Mouse (Mus musculus): ENCODE measurements around the gene Hmgxb4.
"Not testable (repeated sequence)": the region's sequence is repeated elsewhere in the genome, so short reads cannot be mapped to it uniquely, and the experiment has no call there.

The Hmgxb4 gene

DNA sequence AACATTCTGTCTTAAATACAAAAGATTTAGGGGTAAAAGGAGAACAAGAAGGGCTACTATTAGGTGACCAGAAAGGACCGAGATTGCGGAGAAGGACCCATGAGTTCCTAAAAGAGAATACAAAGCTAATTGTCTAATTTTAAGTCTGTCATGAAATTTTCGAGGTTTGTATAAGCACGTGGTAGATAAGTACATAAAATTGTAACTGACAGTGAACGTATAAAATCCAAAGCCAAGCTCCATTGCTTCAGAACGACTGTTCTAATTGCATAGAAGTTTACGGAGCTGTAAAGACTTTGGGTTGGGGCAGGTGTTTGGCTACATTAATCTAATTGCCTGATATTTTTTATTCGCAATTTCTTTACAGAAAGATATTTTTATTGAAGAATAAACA, at the start of gene Hmgxb4:
Gene Hmgxb4 (plus strand): TSS at position 276 of the 394 bp plus-strand sequence.
- DNase-seq (ENCODE audit: low read depth, low spot score), result no peak

DNA sequence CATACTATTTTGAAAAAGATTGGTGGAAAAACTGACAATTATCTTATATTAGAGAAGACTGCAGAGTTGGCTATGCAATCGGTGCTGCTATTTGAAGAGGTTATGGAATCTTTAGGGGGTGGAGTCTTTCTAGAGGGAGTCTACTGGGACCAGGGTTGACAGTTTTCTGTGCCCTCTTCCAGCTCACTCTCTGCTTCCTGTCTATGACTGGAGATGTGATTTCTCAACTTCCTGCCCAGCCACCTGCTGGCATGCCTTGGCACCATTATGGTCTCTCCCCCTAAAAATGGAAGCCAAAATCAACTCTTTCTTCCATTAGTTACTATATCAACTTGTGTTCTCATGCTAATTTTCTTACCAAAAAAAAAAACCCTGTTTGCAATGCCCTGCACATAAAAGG, 43.7 kb upstream of the Hmgxb4 start:
- DNase-seq (ENCODE audit: low read depth, low spot score), result no peak

GRCm38 (mm10) chr8:74963983-74964382, 29.2 kb upstream of the Hmgxb4 start:
- DNase-seq (ENCODE audit: low read depth, low spot score), result no peak

DNA sequence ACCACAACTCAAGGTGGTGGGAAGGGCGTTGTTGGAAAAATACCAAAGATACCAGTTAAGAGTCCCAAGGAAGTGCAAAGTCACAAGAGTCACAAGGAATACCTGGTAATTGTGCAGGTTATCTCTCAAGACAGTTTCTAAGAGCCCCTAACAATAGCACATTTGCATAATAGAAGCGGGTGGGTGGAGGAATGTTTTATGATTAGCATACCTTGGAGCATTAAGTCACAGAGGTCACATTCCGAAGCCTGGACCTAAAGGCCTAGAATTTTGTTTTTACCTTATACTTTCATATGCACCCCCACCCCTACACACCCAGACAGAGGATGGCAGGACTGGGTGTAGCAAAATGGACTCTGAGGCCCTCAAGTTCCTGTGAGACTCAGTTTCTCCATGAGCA, 22.9 kb upstream of the Hmgxb4 start:
- not testable (repeated sequence) for DNase-seq (ENCODE audit: low read depth, low spot score)

DNA sequence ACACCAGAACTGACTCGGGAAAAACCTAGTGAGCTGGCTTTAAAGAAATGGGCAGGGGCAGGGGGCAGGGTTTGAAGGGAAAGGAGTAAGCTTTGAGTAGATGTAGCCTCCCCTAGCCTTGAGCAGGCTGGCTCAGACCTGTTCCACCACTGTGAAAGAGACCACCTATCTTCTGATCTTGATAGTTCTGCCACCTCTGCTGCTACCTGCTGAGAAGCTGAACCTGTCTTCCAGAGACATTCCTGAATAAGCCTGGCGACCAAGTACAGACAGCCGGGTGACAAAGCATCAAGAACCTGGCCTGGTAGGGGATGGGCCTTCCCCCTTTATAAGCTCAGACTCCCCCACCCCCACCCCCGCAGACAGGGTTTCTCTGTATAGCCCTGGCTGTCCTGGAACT, 21.5 kb upstream of the Hmgxb4 start:
- DNase-seq (ENCODE audit: low read depth, low spot score), result no peak

DNA sequence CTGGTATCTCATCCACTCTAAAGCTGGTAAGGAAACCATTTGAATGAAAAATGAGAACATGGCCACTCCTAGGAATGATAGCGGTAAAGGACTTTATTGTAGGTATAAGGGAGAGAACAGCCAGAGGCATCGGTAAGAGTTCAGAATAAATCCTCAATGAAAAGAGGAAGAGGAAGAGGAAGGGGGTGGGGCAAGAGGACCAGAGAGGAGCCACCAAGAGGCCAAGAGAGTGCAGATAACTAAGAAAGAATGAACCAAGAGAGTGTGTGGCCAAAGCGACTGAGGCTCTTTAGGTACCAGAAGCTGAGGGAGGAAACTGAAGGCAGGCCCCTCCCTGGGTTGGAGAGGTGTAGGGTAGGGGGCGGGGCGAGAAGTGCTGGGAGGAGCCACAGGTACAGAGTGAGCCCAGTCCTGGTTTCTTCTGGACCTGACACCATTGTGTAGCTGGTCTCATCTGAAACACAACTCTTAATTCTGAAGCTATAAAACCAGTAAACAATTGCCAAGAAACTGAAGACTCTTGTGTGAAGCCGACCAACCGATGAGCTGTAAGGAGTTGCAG, 20.8 kb upstream of the Hmgxb4 start:
- no peak for DNase-seq (ENCODE audit: low read depth, low spot score)

- DNase-seq (ENCODE audit: low read depth, low spot score), result no peak
Measured at GRCm38 (mm10) chr8:74973121-74973869, 19.9 kb upstream of the Hmgxb4 start.

GRCm38 (mm10) chr8:74973904-74974303, 19.3 kb upstream of the Hmgxb4 start:
- no peak for DNase-seq (ENCODE audit: low read depth, low spot score)

DNA sequence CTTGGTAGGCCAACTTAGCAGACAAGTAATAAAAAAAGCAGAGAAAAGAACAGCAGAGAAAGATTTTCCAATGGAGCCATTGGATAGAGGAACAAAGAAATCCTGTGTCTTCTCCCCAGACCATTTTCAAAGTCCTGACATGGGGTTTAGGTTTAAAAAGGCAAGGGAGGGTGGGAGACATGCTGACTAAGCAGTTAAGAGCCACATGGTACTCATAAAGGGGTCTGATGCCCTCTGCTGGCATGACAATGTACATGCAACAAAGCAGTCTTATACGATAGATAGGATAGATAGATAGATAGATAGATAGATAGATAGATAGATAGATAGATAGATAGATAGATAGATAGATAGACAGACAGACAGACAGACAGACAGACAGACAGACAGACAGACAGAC, 15.7 kb upstream of the Hmgxb4 start:
- no peak for DNase-seq (ENCODE audit: low read depth, low spot score)

GRCm38 (mm10) chr8:74980060-74980710, 13.0 kb upstream of the Hmgxb4 start:
- DNase-seq (ENCODE audit: low read depth, low spot score), result no peak

DNA sequence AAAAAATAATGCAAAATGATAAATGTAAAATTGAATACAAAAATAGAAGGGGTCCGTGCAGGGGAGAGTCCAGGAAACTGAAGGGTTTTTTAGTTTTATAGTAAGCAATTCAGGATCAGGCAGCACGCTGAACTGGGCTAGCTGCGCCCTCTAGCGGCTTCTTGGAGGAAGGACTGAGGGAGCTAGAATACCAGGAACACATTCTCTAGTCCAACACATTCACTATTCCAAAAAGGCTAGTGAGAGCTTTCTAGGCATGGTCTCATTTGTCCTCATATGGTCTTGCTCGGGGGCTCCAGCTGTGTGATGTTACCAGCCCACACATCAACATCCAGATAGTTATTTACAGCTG, 12.5 kb upstream of the Hmgxb4 start:
- peak; percentile 49 for DNase-seq (ENCODE audit: low read depth, low spot score)

DNA sequence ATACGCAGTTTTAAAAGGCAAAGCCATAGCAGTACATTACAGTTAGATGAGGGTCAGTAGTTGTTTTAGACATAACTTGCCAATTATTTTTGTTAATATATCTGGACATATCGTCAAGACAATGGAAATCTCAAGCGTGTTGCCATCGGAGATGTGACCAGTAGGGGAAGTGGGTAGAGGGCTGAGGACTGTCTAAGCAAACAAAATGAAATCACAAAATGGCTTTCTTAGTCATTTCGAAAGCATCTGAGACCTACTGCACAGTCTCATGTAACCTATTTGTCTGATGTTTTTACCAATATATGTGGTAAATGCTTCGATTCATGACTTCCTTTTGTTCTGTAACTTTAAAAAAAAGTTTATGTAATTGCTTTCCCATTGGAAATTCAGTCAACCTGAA, 11.3 kb upstream of the Hmgxb4 start:
- DNase-seq (ENCODE audit: low read depth, low spot score), result no peak

- no peak for DNase-seq (ENCODE audit: low read depth, low spot score)
Measured at GRCm38 (mm10) chr8:74987436-74987835, 5.7 kb upstream of the Hmgxb4 start.

DNA sequence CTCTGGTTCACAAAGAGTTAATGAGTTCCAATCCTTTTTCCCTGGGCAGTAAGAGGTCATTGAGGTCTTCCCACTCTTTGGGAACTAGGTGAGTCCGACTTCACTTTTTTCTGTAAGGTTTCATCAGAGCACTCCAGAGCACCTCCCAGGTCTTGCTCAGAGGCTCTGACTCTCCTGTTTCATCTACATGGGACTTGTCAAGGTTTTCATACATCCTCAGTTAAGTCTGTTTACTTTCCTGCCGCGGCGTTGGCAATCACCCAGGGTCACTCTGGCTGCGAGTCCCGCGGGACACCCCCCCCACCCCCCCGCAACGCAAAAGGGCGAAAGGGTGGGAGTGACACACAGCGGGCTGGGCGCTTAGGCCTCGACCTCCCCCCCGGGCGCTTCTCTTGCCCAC, 3.1 kb upstream of the Hmgxb4 start:
- no peak for DNase-seq (ENCODE audit: low read depth, low spot score)

GRCm38 (mm10) chr8:74993475-74994451, 607 bp downstream of the Hmgxb4 start:
- peak; percentile 78 for DNase-seq (ENCODE audit: low read depth, low spot score)

DNA sequence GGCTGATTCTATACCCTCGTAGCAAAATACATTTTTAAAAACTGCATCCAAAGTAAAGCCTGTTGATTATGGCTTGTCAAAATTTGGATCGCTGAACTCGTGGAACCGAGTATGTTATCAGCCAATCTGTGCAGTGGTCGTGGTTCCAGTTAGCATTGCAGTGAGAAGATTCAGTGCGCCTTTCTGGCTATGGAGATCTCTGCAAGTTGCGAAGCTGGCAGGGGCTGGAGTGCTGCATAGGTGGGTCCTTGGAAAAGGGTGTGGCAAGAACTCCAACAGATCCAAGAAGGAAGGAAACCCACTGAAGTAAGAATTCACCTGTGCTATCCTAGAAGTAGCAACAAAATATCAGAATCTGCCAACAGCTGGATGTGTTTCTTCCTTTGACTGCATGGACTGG, 1.4 kb downstream of the Hmgxb4 start:
- DNase-seq (ENCODE audit: low read depth, low spot score), result no peak

DNA sequence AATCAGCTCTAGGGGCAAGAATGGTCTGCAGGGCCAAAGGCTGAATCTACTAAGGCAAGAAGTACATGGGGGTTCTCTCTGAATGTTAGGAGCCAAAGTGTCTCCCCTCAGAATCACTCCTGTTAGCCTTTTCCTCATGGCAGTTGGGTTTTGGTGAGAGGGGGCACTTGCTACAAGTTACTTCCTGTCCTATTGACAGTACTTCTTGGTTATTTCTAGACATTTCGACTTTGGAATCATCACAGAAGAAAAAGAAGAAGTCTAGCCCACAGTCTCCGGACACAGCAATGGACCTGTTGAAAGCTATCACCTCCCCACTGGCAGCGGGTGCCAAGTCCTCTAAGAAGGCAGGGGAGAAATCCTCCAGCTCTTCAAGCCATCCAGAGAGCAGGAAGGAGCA, 7.3 kb downstream of the Hmgxb4 start:
- DNase-seq (ENCODE audit: low read depth, low spot score), result no peak

- no peak for DNase-seq (ENCODE audit: low read depth, low spot score)
Measured at GRCm38 (mm10) chr8:75008826-75009225, 15.7 kb downstream of the Hmgxb4 start.

GRCm38 (mm10) chr8:75013557-75013956, 20.4 kb downstream of the Hmgxb4 start:
- DNase-seq (ENCODE audit: low read depth, low spot score), result no peak

DNA sequence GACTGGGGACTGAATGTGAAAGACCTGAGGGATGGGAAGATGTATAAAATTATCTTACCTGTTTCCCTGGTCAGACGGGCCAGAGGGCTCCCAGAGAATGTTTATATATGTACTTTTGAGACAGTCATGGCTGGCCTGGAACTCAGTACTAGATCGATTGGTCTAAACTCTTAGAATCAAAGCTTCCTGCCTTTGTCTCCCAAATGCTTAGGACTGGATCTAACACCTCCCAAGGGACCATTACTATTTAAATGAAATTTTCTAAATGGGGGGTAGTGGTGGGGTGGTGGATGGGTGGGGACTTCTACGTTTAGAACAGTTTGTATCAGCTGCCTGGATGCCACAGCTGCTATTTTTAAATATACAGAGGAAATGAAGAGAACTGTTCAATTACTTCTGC, 20.8 kb downstream of the Hmgxb4 start:
- no peak for DNase-seq (ENCODE audit: low read depth, low spot score)

DNA sequence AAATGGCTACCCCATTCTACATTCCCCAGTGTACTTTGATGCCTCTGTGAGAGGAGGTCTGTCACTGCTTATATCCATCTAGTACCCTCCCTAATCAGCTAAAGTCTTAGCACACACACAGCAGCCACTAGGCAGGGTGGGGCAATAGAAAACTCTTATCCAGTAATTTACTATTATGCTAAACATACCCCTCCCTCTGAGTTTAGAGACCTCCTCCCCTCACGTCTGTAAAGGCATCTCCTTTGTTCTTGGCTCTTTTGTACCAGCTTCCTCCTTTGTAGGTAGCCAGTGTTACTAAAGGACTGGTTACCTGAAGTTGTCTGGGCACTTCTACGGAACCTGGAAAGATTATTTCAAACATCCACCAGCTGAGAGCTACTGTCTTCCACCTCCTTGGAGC, 22.8 kb downstream of the Hmgxb4 start:
- no peak for DNase-seq (ENCODE audit: low read depth, low spot score)

GRCm38 (mm10) chr8:75016422-75016821, 23.3 kb downstream of the Hmgxb4 start:
- no peak for DNase-seq (ENCODE audit: low read depth, low spot score)

Measured in embryo, embryonic 11.5 days (tissue).